Mouse (Mus musculus) granulocyte monocyte progenitor cell, adult 5-6 weeks (primary cell): ENCODE measurements around the gene Gpr146. TPM values are rescaled to one million over a fixed set of nuclear protein-coding genes. Genes with fewer than 3 reads are reported as not detected.
A peak's percentile ranks its signal among the peaks of the same experiment; 100 is the strongest.

Experiments used
- ATAC-seq: replicated peaks from 2 replicates; pipeline ENCODE4 v1.8.0; 2016; ENCODE audit warnings: mild to moderate bottlenecking, moderate TSS enrichment, inconsistent platforms; ENCODE audit not compliant: poor library complexity, severe bottlenecking
- total RNA-seq, 2 experiments: library from RNA; stranded (forward) in 1 of 2; stranded (reverse) in 1 of 2; fragments of 200-712, 200-1000 nt in 1 of 2; fragments of >200 nt in 1 of 2; fragmentation: Nextera tagmentation in 1 of 2; gene quantifications; 2 replicates each; pipeline ENCODE4 v1.2.3; 2014 to 2017

Gpr146 gene
- total RNA-seq, 2 experiments from 2014 or later, result 4.0 to 5.0 TPM

- ATAC-seq, result no peak
These were observed 40.6 kb downstream of the Gpr146 start for GRCm38 (mm10) chr5:139418110-139418509.

- no peak; the same call in 1 of the 2 replicates for ATAC-seq
These were observed 41.1 kb downstream of the Gpr146 start for GRCm38 (mm10) chr5:139418633-139419032.

GRCm38 (mm10) chr5:139423026-139423865, 45.7 kb downstream of the Gpr146 start, which contains the start of gene Gper1:
Gene Gper1, plus strand, starts transcription at chr5:139423151.
- no peak for ATAC-seq

GRCm38 (mm10) chr5:139425198-139425597, 47.7 kb downstream of the Gpr146 start:
- no peak for ATAC-seq

GRCm38 (mm10) chr5:139427001-139427400, 49.5 kb downstream of the Gpr146 start:
- no peak for ATAC-seq

GRCm38 (mm10) chr5:139427989-139428388, 50.5 kb downstream of the Gpr146 start:
- no peak for ATAC-seq

- ATAC-seq, result no peak
These were observed 52.4 kb downstream of the Gpr146 start for GRCm38 (mm10) chr5:139429818-139430341.

- ATAC-seq, result no peak
These were observed 54.8 kb downstream of the Gpr146 start for GRCm38 (mm10) chr5:139432333-139432732.

GRCm38 (mm10) chr5:139432747-139433508, 55.4 kb downstream of the Gpr146 start:
- no peak for ATAC-seq

GRCm38 (mm10) chr5:139433842-139434568, 56.5 kb downstream of the Gpr146 start:
- ATAC-seq, result no peak

GRCm38 (mm10) chr5:139434940-139435339, 57.4 kb downstream of the Gpr146 start:
- ATAC-seq, result no peak

GRCm38 (mm10) chr5:139437769-139438168, 60.3 kb downstream of the Gpr146 start:
- no peak for ATAC-seq

- peak; percentile 36 for ATAC-seq
These were observed 60.9 kb downstream of the Gpr146 start for GRCm38 (mm10) chr5:139438440-139438839.

- ATAC-seq, result no peak
These were observed 63.0 kb downstream of the Gpr146 start for GRCm38 (mm10) chr5:139440451-139440850.

- ATAC-seq, result no peak
These were observed 63.6 kb downstream of the Gpr146 start for GRCm38 (mm10) chr5:139440926-139441725.

GRCm38 (mm10) chr5:139441726-139442018, 64.2 kb downstream of the Gpr146 start:
- no peak for ATAC-seq

GRCm38 (mm10) chr5:139442428-139442827, 64.9 kb downstream of the Gpr146 start:
- no peak for ATAC-seq

GRCm38 (mm10) chr5:139442962-139443361, 65.5 kb downstream of the Gpr146 start:
- ATAC-seq, result peak; percentile 21; the same call in 1 of the 2 replicates

GRCm38 (mm10) chr5:139445258-139445657, 67.8 kb downstream of the Gpr146 start:
- no peak for ATAC-seq
